Mouse (Mus musculus) heart, postnatal 36 days (tissue): ENCODE results near the gene Dnah9. TPM values are rescaled to one million over a fixed set of nuclear protein-coding genes. Genes with fewer than 3 reads are reported as not detected.

Experiments
- DNase-seq, 2 experiments: peaks; one replicate each; pipeline ENCODE4 v3.0.0; 2021 to 2022
- intact Hi-C: fragments of 180-260 bp; cut with DNase I; formaldehyde crosslinking; loops from one replicate; pipeline ENCODE4 v1.15.1; 2025
- total RNA-seq, 2 experiments: library from RNA; stranded (reverse); gene quantifications; 2 replicates each; pipeline ENCODE4 v1.2.3; 2021

Dnah9 gene
- total RNA-seq, 2 experiments from 2014 or later: not detected

DNA sequence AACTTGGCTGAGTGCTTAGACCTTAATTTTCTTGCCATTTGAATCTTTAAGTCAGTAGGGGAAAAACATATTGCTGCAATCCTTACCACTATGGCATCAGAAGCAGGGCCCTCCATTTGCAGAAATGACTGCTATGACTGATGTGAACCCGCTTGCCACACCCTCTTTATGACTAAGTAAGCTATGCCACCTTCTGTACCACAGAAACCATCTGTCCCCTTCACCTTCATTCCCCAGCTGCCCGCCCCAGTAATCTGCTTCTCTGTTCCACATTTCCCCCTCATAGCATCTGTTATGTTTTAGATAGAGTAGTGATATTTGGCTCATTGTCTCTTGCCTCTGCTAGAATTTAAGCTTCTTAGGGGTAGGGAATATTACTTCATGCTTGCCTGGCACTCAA is 237.6 kb downstream of the Dnah9 start:
- DNase-seq: no peak
- intact Hi-C loops: no loop called here

DNA sequence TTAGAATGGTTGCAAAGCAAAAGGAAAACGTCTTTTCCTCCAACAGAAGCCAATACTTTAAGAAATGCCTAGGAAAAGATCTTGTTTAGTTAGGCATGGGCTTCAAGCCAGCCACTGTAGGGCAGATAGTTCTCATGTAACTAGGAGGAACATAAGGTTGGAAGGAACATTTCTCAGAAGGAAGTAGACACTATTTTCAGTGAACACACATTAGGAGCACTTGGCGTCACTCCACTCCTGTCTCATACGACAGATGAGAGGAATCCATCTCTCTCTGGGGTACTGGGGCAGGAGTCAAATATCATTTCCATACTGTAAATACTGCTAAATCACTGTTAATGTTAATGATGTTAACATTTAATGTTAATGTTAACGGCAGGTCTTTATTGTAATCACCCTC is 238.0 kb downstream of the Dnah9 start:
- DNase-seq: no peak
- intact Hi-C loops: no loop called here

DNA sequence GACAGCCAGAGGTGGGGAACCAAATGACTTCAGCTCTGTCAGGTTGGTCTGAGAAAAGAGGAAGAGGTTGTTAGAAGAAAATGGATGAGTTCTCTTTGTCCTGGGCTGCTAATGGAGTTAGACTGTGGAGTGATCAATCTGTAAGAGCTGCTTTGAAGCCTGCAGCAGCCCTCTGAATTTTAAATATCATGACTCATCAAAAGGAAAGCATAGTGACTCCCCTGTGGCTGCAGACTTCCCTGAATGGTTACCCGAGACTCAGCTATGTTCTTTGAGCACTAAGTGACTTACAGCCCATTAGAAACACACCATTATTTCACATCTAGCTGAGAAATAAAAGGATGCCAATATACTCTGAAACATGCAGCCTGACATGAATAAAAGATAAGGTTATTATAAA is 240.4 kb downstream of the Dnah9 start:
- intact Hi-C loops: no loop called here
- no peak for DNase-seq

DNA sequence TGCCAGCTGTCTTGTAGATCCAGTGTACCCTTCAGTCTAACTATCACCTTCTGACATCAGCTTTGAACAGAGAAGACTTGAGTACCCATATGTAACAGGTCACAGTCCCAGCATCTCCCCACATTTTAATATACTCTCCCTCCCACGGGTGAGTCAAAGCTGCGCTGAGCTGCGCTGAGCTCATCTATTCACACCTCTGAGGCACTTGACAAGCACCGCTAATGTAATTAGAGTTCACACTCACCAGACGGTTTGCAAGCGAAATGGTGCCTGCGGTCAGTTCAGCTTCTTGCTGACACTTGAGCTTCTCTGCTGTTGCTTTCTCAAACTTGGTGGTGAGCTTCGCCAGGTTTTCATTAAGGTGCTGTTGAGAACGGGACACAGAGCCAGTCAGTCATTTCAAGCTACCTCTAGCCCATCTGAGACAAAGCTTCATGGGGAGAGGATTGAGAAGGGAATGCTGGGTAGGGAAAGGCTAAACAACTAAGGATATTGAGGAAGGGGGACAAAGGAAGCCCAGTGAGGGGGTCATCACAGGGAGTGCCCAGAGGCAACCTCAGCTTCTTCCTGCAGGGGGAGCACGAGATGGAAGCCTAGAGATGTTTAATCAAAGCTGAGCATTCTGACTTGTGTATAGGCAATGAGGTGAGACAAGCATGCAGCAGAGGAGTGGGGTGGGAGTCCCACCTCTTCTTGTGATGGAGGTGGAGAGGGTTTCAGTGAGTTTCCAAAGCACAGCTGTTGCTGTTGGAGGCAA is 249.7 kb downstream of the Dnah9 start:
- no peak for DNase-seq
- intact Hi-C loops: no loop called here

DNA sequence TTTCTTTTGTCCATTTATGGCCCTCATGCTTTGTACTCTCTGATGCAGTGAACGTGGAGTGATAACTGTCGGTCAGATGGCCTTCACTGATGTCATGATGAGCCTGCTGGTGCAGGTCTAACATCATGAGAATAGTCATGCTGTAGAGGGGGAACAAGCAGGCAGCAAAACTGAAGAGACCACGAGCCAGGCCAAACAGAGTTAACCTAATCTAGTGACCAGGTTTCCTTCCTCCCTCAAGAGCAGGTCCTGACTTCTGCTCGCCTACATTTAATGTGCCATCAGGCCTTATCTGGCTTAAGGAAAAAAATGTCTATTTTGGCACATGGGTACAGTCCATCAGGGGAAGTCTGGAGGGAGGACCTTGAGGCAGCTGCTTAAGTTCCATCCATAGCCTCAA is 259.2 kb downstream of the Dnah9 start:
- no peak for DNase-seq
- intact Hi-C loops: loop anchor here (5.0 kb wide), 1 partner anchor 963 kb away; no protein-coding TSS in a partner anchor

DNA sequence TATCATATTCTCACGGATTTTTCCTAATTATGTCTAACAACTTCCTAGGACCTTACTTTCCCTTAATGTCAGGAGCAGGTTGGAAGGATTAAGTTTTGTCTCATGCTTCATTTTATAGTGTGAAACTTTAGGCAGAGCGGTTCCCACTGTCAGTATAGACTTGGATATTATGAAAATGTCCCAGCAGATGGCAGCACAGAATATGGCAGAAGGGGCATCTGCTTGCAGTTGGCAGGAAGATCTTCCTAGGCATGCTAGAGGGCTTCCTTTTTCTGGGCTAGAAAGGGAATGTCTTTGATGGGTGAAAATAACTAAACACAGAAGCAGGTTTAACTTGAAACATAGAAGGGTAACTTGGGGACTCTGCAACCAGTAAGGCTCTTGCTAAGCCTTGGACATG is 262.9 kb downstream of the Dnah9 start:
- DNase-seq: no peak
- intact Hi-C loops: loop anchor here (5.0 kb wide), 1 partner anchor 967 kb away; no protein-coding TSS in a partner anchor

DNA sequence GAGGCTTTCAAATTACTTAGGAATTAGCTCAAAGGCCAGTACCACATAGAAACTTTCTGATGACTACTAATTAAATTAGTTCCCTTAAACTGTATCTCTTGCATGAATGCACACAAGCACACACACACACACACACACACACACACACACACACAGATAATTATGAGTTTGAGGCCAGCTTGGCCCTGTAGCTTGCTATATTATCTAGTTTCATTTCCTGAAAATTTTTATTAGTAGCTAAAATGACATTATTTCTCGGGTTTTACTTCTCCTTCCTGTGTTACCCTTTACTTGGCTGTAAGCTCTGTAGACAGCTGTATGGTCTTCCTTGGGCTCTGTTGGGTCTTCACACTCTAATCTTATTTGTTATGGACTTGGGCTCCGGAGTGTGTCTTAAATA is 264.4 kb downstream of the Dnah9 start:
- no peak for DNase-seq
- intact Hi-C loops: no loop called here

DNA sequence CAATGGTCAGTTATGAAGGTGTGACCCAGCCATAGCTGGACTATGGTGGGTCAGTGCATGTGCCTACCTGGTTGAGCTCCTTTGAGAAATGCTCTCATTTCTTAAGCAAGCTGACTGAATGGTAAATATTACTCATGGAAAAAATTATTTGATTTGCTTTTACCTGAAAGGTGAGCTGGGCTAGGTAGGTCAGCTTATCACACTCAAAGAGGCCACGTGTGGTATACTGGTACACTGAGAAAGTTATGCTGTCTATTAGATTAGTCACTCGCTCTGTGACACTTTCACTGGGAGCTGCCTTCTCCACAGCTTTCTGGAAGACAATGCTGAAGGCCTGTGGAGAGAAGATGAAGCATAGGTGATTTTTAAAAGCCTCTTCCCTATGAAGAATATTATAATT is 286.9 kb downstream of the Dnah9 start:
- intact Hi-C loops: no loop called here
- DNase-seq: no peak

DNA sequence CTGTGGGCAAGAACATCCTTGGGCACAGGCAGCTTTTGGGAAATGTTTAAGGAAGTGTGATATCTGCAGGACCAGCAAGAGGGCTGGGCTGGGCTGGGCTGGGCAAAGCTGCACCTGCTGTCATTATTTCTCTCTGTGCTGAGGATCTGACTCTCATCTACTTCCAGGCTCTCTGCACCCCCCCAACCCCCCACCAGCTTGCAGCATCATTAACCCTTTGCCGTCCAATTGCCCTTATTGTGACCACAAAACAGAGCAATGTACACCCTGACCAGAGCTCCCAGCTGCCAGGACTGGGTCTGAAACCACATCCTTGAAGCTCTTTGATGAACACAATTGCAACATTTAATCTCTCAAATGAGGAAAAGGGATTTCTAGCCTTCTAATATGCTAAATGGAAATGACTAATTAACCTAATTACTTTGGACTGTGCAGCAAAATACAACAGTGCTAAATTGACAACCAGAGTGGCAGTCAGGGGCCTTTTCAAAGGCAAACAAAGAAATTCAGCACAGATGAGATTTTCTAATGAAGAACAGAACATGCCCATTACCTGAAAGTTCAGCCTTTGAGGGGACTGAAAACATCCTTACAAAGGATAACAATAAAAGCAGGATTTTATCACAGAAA is 291.1 kb downstream of the Dnah9 start:
- intact Hi-C loops: no loop called here
- no peak for DNase-seq

DNA sequence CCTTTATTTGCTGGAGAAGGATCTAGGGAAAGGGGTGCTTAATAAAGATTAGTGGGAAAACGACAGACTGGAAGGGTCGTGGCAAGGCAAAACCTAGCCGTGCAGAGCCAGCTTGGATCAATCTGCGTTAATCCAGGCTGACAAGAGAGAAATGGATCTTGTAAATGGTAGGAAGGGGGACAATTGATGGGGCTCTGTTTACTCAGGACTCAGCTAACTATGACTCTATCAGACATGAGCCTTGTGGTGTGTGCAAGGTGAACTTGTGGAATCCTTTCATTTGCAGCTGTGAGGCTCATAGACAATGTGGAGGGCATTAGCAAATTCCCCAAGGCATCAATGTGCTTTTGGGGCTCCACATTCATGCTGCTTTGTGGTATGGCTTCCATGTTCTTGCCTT is 306.9 kb downstream of the Dnah9 start:
- intact Hi-C loops: no loop called here
- DNase-seq: no peak

DNA sequence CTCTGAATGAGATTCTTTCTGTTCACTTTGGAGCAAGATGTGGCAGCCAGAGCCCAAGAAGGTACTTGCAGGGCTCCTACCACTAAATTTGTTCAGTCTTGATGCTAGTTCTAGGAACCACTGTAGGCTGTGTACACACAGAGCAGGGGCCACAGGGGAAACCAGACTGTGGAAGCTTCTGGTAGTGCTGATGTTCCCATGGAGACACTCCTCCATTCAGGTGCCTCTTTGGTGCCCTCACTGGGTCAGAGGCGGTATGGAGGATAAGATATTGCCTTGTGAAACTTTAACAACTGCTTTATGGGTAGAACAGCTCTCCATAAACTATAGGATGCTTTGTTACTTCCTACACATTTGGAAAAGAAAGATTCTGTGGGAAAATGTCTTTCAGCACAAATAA is 316.3 kb downstream of the Dnah9 start:
- intact Hi-C loops: no loop called here
- no peak for DNase-seq

DNA sequence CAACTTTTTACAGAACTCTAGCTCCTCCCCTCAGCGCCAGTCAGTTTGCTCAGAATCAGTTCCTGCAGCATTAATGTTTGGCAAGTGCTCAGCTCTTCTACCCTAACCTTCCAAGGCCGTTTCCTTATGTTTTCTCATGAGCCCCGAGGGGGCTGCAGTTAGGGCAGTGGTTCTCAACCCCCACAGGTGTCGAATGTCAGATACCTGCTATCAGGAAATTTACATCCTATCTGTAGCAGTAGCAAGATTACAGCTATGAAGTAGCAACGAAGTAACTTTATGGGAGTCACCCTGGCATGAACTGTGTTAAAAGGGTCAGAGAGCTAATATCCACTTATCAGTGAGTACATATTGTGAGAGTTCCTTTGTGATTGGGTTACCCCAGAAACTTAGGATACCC is 321.9 kb downstream of the Dnah9 start:
- intact Hi-C loops: no loop called here
- no peak for DNase-seq

DNA sequence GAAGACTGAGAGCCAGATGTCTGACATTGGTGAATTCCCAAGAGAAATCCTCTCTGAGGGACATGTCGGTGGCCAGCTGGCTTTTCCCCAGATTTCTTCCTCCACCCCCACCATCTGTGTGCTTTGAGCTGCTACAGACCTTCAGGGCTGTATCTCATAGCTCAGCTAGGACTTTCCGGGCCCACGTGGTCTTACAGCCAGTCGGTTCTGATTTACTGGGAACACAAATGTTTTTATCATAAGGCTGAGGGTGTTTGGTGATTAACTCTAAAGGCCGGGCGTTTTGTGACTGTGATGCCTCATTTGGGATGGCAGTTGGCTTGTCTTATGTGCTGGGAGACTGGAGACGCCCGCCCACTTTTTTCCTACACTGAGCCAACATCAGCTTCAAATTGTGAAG is 329.4 kb downstream of the Dnah9 start:
- intact Hi-C loops: no loop called here
- DNase-seq: no peak

DNA sequence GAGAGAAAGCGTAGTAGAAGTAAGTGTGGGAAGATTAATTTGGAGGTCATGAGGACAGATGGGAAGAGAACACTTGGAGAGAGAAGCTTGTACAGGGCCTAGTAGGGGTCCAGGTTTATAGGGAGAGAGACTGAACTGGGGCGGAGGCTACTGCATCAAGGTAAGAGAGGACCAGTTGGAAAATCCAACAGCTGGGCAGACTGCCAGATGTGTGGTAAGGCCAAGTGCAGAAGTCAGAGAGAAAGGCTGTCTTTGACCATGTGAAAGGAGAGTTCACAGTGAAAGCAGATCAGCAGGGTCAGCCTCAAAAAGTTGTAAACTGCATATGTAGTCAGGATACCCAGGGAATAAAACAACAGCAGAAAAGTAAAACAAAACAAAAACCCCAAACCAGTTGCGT is 343.8 kb downstream of the Dnah9 start:
- intact Hi-C loops: loop anchor here (5.0 to 10.0 kb wide), 2 partner anchors 300 to 1048 kb away; no protein-coding TSS in a partner anchor

DNA sequence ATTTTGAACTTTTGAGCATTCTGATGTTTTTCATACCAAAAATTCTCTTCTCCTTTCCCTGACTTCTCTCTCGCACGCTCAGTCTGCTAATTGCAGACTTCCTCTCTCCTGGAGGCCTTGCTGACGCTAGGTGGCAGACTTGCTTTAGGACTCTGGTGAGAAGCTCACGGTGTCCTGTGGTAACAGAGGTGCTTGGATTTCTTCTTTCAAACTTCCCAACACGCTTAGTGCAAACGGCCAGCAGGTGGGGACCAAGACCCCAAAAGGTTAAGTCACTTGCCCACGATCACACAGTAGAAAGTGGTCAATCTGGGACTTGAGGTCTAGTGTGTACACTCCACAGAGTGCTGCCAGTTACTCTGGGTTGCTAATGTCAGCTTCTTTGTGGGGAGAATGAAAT is 347.5 kb downstream of the Dnah9 start:
- DNase-seq: peak; percentile 53 to 69
- intact Hi-C loops: loop anchor here (5.0 to 10.0 kb wide), 2 partner anchors 304 to 1051 kb away; no protein-coding TSS in a partner anchor

More for the DNA sequence above, 343.8 kb downstream of the Dnah9 start:
- no peak for DNase-seq

DNA sequence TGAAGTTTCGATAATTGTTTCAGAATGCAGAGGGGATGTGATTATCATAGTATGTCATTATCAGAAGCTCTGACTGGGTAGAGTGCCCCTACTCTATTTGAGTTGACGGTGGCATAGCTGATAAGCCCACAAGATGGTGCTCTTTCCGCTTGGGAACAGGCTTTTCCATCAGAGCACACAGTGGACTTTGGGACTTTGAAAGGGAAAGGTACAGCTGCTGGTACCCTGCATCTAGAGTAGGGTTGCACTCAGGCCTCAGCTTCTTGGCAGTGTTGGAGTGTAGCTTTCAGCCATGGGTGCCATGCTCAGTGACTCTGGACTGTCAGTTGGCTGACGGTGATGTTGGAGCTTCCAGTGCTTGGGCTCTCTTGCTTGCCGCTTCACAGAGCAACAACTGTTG is 348.1 kb downstream of the Dnah9 start:
- no peak for DNase-seq
- intact Hi-C loops: loop anchor here (5.0 to 10.0 kb wide), 2 partner anchors 305 to 1052 kb away; no protein-coding TSS in a partner anchor

DNA sequence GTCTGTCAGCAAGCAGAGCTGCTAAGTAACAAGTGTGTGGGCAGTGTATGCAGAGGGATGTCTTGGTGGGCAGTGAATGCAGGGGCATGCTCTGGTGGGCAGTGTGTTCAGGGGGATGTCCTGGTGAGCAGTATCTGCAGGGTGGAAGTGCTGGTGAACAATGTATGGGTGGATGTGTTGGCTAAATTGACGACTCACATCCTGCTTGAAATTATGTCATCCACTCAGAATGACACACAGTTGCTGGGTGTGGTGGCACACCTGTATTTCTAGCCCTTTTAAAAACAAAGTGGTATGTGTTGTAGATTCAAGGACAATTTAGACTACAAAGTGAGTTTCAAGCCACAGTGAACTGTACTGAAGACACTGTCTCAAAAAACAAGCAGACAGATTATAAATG is 350.2 kb downstream of the Dnah9 start:
- no peak for DNase-seq
- intact Hi-C loops: no loop called here

DNA sequence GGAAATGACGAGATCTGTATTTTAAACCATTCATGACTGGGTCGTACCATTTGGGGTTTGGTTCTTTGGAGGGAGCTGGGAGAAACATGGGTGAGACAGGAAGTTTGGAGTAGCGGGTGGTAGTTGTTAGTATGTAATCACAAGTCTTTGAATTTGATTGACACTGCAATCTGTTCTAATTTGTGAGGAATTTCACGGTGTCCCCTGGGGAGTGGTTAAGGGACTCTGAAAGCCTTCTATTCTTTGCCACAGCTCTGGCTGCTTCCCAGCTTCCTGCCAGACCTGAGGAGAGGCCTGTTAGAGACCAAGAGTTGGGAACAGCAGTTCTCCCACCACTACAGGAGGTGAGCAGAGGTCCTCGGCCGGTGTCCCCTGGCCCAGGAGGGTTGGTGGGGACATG is 352.1 kb downstream of the Dnah9 start:
- intact Hi-C loops: no loop called here
- DNase-seq: no peak

DNA sequence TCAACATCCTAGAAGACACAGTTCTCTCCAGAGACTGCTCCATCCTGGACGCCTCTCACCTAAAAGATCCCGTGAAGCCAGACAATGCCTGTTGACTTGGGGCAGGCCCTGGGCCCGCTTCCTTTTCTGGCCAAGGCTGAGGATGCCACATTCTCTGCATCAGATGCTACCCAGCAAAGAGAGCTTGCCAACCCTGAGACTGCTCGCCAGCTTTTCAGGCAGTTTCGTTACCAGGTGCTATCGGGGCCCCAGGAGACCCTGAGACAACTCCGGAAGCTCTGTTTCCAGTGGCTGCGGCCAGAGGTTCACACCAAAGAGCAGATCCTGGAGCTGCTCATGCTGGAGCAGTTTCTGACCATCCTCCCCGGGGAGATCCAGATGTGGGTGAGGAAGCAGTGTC is 354.0 kb downstream of the Dnah9 start:
- intact Hi-C loops: no loop called here
- no peak for DNase-seq

DNA sequence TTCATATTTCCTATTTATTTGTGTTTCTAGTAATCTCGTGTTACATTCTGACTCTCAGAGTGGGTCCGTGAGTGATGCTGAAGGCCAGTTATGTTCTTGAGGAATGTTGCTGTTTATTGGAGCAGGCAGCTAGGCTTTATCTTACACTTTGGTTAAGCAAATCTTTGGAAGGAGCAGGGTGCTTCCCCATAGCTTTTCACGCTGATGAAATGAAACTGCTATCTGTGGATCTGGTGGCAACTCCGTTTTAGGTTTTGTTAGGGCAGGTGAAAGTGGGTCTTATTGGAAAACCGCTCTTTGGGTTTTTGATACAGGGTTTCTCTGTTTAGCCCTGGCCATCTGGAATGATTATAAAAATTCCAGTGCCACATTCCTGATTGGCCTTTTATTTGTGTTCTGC is 356.3 kb downstream of the Dnah9 start:
- intact Hi-C loops: no loop called here
- DNase-seq: no peak

DNA sequence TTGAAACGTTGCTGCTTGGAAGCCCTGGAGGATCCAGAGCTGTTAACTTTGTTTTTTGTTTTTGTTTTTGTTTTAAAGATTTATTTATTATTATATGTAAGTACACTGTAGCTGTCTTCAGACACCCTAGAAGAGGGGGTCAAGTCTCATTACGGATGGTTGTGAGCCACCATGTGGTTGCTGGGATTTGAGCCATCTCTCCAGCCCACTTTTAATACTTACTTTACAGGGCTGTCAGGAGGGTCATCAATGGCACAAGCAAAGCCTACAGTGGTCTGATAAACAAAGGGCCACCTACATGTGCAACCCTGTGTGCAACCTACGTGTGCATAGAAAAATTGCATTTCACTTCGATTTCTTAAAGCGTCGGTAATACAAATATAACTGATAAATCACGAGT is 360.8 kb downstream of the Dnah9 start:
- no peak for DNase-seq
- intact Hi-C loops: loop anchor here (1.0 to 5.0 kb wide), 2 partner anchors 19 to 90 kb away; partner anchors contain the start of gene Map2k4

DNA sequence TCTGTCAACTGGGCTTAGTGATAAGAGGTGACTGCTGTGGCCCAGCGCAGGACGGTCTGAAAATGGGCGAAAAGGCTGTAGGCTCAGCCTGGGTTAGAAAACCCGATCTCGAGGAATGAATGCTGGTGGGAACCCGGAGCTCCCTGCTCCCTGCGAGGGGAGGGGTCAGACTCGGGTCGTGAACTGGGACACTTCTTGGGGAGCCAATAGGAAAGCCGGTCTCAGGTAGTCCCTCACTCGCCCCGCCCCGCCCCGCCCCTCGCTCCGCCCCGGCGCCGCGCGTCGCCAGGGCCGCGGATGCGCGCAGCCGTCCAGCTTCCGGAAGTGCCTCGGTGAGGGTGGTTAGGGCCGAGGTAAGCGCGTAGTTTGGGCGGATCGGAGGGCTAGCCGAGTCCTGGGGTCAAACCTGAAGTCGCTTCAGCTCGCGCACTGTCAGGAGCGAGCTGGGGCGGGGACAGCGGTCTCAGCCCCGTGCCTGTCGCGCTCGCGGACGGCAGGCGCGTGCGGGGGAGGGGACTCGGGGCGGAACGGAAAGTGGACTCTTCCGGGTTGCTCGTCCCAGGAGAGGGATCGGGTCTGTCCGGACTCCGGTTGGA is 361.3 kb downstream of the Dnah9 start, which contains the start of gene Zkscan6:
TSS of gene Zkscan6 (plus strand) at position 267 of the 596 bp plus-strand sequence.
- intact Hi-C loops: loop anchor here (1.0 to 5.0 kb wide), 2 partner anchors 19 to 90 kb away; partner anchors contain the start of gene Map2k4

More for the DNA sequence above, 361.3 kb downstream of the Dnah9 start, which contains the start of gene Zkscan6:
- peak; percentile 81 to 86 for DNase-seq
